Mouse (Mus musculus) thymus, adult 2 months (tissue): ENCODE measurements around the gene Grm4.

Experiments
- CTCF ChIP-seq: fragments of 200-500 bp; IDR thresholded peaks from 2 replicates; pipeline ENCODE4 v1.5.1; 2012; ENCODE audit warnings: mild to moderate bottlenecking, control low read depth, low read length, moderate library complexity, borderline replicate concordance; ENCODE audit not compliant: control insufficient read depth, poor library complexity, insufficient read depth; ENCODE audit errors: extremely low read depth
- POLR2A ChIP-seq: fragments of 200-500 bp; IDR thresholded peaks from 2 replicates; pipeline ENCODE4 v1.6.1; 2012; ENCODE audit warnings: mild to moderate bottlenecking, low read length, control low read depth, moderate library complexity; ENCODE audit not compliant: control insufficient read depth, poor library complexity, insufficient read depth; ENCODE audit errors: extremely low read depth

DNA sequence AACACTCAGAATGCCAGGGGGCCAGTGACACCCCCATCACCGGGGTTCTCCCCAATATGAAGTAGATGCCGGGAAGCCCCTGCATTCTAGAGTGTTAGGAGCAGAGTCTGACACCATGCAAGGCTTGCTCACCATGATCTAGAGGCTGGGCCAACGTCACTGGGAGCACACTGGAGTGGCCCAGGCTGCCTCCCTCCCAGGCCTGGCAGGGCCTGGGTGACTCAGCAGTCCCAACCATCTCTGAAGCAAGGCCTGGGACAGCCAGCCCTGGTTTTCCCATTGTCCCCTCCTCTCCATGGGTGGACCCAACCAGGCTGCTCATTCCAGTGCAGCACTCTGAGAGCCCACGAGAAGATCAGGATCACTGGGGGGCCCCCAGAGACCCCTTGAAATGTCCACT, 20.4 kb downstream of the Grm4 start:
- no peak for TF ChIP-seq CTCF
- no peak for TF ChIP-seq POLR2A
